Mouse (Mus musculus): ENCODE results near the gene Lin54.
A peak's percentile ranks its signal among the peaks of the same experiment; 100 is the strongest.

- TF ChIP-seq POLR2A (IDR thresholded peaks at IDR 0.05; ENCODE audit: insufficient read length, low read depth), result no peak
- no peak for TF ChIP-seq MYOD1 (IDR thresholded peaks at IDR 0.05; ENCODE audit: control insufficient read depth in 1 of 3, insufficient read length in 2 of 3, low read depth in 2 of 3)
- TF ChIP-seq TCF3 (IDR thresholded peaks at IDR 0.05; ENCODE audit: insufficient read length, low read depth), result no peak
- peak; percentile 57 for TF ChIP-seq POLR2AphosphoS2 (IDR thresholded peaks at IDR 0.05; ENCODE audit: insufficient read length, low read depth)
- TF ChIP-seq CEBPB (IDR thresholded peaks at IDR 0.05; ENCODE audit: insufficient read depth, poor library complexity, severe bottlenecking), result no peak
- TF ChIP-seq SRF (IDR thresholded peaks at IDR 0.05; ENCODE audit: control insufficient read depth, insufficient read length, low read depth), result no peak
- TF ChIP-seq MAX (IDR thresholded peaks at IDR 0.05; ENCODE audit: low read depth), result no peak
- no peak for TF ChIP-seq TCF12 (IDR thresholded peaks at IDR 0.05; ENCODE audit: insufficient read depth, poor library complexity, severe bottlenecking)
- TF ChIP-seq USF1 (IDR thresholded peaks at IDR 0.05; ENCODE audit: low read depth), result no peak
- TF ChIP-seq MYOG (IDR thresholded peaks at IDR 0.05; ENCODE audit: control insufficient read depth in 1 of 3, insufficient read depth in 1 of 3, insufficient read length in 2 of 3, low read depth in 2 of 3), result no peak
These were observed 82.4 kb downstream of the Lin54 start for GRCm38 (mm10) chr5:100418077-100418476.
